Mouse (Mus musculus) c-Kit-positive CD71-negative TER-119-negative erythroid progenitor cells, embryonic 14.5 days (primary cell): ENCODE results near the gene Fbxo44.

Experiments used
- DNase-seq: peaks from one replicate; pipeline ENCODE4 v3.0.0-alpha.2; 2013; ENCODE audit warnings: low read depth

Fbxo44 gene

GRCm38 (mm10) chr4:148165551-148165950 is 5.3 kb upstream of the Fbxo44 start:
- DNase-seq = no peak

GRCm38 (mm10) chr4:148164461-148164860 is 4.2 kb upstream of the Fbxo44 start:
- no peak for DNase-seq

- DNase-seq = no peak
Measured at GRCm38 (mm10) chr4:148164002-148164439, 3.7 kb upstream of the Fbxo44 start.

- peak; percentile 64 for DNase-seq
Measured at GRCm38 (mm10) chr4:148159544-148160435, 492 bp downstream of the Fbxo44 start.

- no peak for DNase-seq
Measured at GRCm38 (mm10) chr4:148158436-148159348, 1.6 kb downstream of the Fbxo44 start.

- no peak for DNase-seq
Measured at GRCm38 (mm10) chr4:148154982-148155381, 5.3 kb downstream of the Fbxo44 start.

GRCm38 (mm10) chr4:148154006-148154405 is 6.3 kb downstream of the Fbxo44 start:
- no peak for DNase-seq

GRCm38 (mm10) chr4:148152547-148152946 is 7.7 kb downstream of the Fbxo44 start:
- DNase-seq = no peak

- DNase-seq = peak; percentile 85
Measured at GRCm38 (mm10) chr4:148151267-148152168, 8.8 kb downstream of the Fbxo44 start, which contains the start of gene Fbxo6. Gene Fbxo6 (minus strand): TSS chr4:148152140.

GRCm38 (mm10) chr4:148150953-148151266 is 9.4 kb downstream of the Fbxo44 start:
- no peak for DNase-seq

- DNase-seq = no peak
Measured at GRCm38 (mm10) chr4:148150242-148150641, 10.0 kb downstream of the Fbxo44 start.

GRCm38 (mm10) chr4:148149540-148149939 is 10.7 kb downstream of the Fbxo44 start:
- DNase-seq = no peak

- DNase-seq = no peak
Measured at GRCm38 (mm10) chr4:148147714-148148113, 12.6 kb downstream of the Fbxo44 start.

- DNase-seq = no peak
Measured at GRCm38 (mm10) chr4:148143721-148144120, 16.6 kb downstream of the Fbxo44 start.

GRCm38 (mm10) chr4:148140098-148141011 is 19.9 kb downstream of the Fbxo44 start:
- peak; percentile 94 for DNase-seq

- no peak for DNase-seq
Measured at GRCm38 (mm10) chr4:148139767-148140097, 20.6 kb downstream of the Fbxo44 start.

GRCm38 (mm10) chr4:148137503-148137902 is 22.8 kb downstream of the Fbxo44 start:
- no peak for DNase-seq

- no peak for DNase-seq
Measured at GRCm38 (mm10) chr4:148134988-148135387, 25.3 kb downstream of the Fbxo44 start.

GRCm38 (mm10) chr4:148131497-148132081 is 28.7 kb downstream of the Fbxo44 start:
- DNase-seq = no peak
